Mouse (Mus musculus) CD8-positive naive resting alpha-beta T cell, adult 2 months (primary cell): ENCODE data around the gene Mast4.

Experiments used
- DNase-seq, 2 experiments: peaks; one replicate each; pipeline ENCODE4 v3.0.0; 2022; ENCODE audit warnings: low read depth in 2 of 2, low spot score in 2 of 2

Mast4 gene

DNA sequence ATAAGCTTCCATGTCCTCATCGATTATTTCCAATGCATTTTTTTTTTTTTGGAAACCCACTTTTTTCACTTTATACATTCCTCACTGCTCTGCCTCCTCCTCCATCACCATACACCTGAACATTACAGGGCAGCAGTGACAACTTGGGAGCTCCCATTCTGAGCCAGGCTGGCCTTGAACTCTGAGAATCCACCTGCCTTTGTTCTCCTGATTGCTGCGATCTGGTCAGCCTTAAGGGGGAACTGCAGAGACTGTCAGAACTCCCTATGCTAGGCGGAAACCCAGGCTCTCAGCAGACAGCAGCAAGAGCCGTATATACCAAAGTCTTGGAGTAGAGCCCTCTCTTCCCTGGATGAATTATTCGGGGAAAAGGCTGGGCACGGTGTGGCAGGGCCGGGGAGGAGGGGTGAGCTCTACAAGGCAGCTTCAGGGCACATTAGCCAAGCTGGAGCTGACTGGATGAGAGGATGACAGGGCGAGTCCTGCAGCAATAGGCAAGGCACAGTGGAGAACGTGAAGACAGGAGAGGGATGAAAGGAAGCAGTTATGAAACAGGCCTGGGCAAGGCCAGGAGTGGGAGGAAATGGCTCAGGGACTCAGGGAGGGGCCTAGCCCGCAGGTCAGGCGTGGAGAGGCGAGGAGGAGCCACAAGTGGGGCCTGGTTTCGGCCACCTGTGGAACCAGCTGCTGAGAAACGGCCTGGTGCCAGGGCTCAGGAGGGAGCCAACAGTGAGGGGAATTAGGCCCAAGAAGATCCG, 435.7 kb downstream of the Mast4 start:
- no peak for DNase-seq

- DNase-seq, result no peak
Measured at GRCm38 (mm10) chr13:102896322-102896721, 438.0 kb downstream of the Mast4 start.

DNA sequence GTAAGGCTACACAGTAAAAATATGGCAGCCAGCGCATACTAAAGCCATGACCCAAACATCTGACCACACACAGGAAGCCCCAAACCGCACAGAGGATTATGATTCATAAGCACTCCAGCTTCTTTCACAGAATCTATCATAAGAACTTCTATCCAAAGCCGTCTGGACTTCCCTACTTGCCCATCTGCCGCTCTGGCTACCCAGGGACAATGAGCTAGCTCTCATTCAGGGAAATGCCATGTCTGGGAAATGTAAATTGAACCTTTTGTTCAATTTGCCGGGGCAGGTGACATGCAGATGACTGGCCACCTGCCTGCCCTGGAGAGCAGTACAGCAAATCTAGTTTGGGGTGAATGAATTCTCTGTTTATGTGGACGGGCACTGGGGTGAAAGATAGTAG, 438.4 kb downstream of the Mast4 start:
- peak in 1 of 2 experiments; percentile 14 for DNase-seq

GRCm38 (mm10) chr13:102894287-102895234, 439.7 kb downstream of the Mast4 start:
- DNase-seq, result no peak

DNA sequence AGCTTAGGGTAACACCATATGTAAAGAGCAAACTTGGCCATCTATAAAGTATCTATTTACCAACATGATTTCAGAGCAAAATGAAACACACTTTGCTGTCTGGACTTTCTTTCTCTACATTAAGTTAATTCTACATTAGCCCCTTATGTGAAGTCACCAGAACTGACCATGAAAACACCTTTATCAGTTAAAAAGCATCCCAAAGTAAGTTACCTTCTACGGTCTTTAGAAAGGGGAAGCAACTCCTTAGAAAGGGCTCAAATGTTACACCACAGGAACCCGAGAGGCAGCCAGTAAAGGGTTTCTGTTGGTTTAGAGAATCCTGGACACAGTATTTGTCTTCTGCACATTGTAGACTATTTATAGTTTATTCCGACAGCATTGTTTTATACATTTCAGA, 441.5 kb downstream of the Mast4 start:
- DNase-seq, result no peak

GRCm38 (mm10) chr13:102889989-102890388, 444.3 kb downstream of the Mast4 start:
- DNase-seq, result no peak

GRCm38 (mm10) chr13:102889537-102889936, 444.8 kb downstream of the Mast4 start:
- DNase-seq, result no peak

- no peak for DNase-seq
Measured at GRCm38 (mm10) chr13:102888895-102889490, 445.3 kb downstream of the Mast4 start.

DNA sequence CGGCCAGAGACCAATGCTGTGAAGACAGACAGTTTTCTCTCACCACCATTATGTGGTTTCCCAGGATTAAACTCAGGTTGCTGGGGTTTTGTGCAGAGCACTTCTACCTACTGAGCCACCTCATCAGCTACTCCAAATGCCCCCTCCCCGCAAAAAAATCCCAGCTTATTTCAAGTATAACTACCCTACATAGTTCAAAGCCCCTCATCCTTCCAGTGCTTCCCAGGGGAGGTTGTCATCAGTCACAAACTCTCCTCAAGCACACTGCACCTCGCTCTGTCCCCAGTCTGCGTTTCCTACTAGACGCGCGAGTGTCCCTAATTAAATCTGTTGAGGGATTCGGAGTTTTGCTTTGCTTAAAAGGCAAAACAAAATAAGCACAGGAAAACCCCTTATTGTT, 446.1 kb downstream of the Mast4 start:
- no peak for DNase-seq

- DNase-seq, result no peak
Measured at GRCm38 (mm10) chr13:102887534-102887933, 446.8 kb downstream of the Mast4 start.

DNA sequence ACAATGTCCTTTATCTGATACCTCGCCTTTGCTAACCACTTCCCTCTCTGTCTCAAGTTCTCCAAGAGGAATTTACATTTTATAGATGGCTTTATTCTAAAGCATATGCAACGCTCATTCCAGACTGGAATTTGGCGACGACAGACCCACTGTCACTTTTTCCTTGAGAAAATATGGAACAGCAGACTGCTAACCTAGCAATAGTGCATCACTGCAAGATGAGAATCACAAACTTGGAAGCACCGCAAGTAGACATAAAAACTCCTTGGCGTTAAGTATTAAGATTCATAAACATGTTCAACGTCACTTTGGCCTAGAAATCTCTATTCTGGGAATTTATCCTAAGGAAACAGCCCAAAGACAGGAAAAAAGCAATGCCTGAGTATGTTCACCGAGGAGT, 447.5 kb downstream of the Mast4 start:
- DNase-seq, result no peak

DNA sequence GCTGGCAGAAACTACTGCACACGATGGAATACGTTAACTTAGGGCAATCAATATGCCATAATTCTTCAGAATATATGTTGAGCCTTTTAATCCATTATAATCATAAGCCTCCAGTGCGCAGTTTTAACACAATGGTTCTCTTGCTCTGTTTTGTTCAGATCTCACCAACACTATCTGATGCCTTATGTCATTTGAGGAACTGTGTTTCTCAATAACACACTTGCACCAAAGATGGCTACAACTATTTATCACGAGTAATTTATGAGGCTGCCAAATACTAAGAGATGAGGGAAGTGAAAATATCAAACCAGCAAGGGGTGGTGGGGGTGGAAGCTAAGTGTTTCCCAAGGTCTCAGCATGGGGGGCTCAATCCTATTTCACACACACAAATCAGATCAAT, 448.1 kb downstream of the Mast4 start:
- DNase-seq, result no peak

DNA sequence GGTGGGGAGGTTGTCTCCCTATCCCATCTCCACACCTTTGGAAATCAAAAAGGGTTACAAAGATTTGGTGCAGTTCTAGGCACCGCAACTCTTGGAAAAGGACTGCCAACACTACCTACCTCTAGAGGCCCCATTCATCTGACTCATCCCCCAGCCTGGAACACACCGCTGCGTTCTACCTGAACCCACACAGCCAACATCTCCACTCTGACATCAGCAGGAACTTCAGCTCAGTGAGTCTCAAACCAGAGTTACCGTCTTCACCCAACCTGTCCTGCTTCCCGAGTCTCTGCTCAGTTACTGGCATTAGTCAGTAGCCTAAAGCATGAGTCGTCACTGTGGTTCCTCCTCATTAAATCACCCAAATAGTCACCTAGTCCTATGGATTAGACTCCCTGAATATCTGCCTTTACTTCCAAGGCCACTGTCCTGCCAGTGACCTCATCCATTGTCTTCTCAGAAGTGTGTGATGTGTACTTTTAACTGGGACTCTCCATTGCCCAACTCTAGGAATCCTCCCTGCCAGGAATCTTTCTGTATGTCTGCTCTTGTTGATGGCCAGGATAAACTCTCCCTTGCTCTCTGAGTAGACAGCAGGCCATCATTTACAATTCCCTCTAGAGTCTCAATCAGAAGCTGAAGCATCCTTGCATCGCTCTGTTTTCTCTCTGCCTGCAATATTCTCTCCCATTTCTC, 453.8 kb downstream of the Mast4 start:
- DNase-seq, result no peak

DNA sequence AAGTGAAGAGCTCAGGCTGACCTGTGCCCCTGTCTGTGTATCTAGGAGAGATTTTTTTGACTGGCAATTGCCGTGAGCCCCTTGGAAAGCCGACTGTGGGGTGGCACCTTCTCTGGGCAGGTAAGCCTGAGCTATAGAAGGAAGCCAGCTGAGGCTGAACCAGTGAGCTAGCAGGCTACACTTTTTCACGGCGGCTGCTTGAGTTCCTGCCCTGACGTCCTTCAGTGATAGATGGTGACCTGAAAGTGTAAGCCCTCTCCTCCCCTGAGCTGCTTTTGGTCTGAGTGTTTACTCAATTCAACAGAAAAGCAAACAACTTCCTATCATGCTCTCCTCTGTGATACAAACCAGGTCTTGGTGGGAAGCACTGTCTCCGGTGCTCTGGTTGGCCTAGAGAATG, 455.7 kb downstream of the Mast4 start:
- no peak for DNase-seq

GRCm38 (mm10) chr13:102877766-102878325, 456.5 kb downstream of the Mast4 start:
- no peak for DNase-seq

GRCm38 (mm10) chr13:102877154-102877553, 457.1 kb downstream of the Mast4 start:
- no peak for DNase-seq

DNA sequence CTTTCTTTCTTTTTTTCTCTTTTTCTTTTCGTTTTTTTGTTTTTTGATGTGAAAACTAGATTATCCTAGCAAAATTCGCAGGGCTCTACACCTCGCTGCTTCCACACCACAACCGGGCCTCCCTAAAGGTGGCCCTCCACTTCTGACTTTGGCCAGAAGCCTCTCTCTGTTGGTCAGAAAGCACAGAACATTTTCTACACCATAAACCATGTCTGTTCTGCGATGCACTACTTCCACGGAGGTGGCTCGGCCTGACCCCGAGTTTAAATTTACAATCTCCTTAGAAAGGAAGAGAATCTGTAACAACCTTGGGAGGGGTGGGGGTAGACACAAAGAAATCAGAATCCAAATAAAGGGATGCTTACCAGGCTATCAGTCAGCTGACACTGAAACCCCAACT, 458.8 kb downstream of the Mast4 start:
- DNase-seq, result no peak

DNA sequence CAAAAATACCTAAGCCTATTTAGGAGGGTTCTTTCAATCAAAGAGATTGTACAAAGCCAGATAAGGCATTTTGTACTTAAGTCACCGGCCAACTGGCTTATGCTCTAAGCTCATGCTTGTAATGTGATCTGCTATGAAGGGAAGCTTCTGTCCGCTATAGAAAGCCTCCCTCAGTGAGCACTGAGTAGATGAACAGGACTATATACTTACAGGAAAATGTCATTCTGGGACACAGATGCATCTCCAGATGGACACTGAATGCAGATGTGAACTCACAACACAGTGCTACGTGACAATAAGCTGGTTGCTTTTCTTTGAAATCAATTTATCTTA, 459.2 kb downstream of the Mast4 start:
- DNase-seq, result no peak

DNA sequence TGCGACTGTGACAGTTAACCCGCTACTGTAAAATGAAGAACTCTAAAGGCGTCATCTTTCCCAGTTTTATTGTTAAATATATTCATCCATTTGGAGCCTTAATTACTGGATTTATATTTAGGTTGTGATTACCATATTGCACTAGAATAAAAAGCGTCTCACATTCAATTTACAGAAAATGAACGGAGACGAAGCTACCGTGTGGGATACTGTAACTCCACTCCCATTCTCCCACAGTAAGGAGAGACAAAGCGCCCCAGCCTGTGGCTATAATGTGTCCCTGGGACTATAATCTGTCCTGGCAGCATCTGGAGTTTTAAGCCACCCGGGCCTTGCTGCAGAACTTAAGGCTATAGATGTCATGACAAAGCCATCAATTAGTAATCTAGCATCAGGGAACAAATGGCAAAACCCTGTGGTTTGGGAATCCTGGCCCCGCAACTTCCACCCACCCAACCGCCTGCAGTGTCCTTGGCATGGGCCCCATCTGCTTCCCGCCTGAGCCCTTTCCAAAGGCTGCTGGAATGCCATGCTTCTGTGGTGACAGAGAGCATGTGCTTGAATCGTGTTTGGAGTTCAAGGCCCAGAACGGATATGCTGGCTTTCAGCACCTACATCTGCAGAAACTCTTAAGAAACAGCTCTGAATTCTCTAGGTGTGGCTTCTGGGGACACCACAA, 459.7 kb downstream of the Mast4 start:
- no peak for DNase-seq

GRCm38 (mm10) chr13:102873412-102874016, 460.8 kb downstream of the Mast4 start:
- no peak for DNase-seq
